Comparison of ENCODE assay signal across 25 mouse cellular contexts in genomic region chr16:44061341-44061740, GRCm38 (mm10). TPM values are rescaled to one million over a fixed set of nuclear protein-coding genes. Genes with fewer than 3 reads are reported as not detected.
DNase-seq lines count a peak whose midpoint lies in the region; ATAC-seq and TF ChIP-seq lines count a peak whose summit lies in the region.
"Had no signal": no experiment of that assay in that cellular context is flagged by ENCODE, and none has a peak within 500 bp of the region (broad histone marks: within the 10 kb centered on the region; RNA-seq: fewer than 3 reads in every experiment).

No protein-coding gene starts in this region.

- TF ChIP-seq CTCF in kidney, adult 2 months (conservative IDR thresholded peaks at IDR 0.05; ENCODE audit: insufficient read depth, insufficient read length, low read depth, low read length): no peak

- ATAC-seq in liver, embryonic 12.5 days: 0 out of 2 replicates have a peak, but pooled peaks have one; percentile 21
- ATAC-seq in liver, embryonic 11.5 days (replicated peaks; ENCODE audit: low FRiP score): no peak
- 0 out of 2 replicates have a peak, but pooled peaks have one; percentile 10 for ATAC-seq in liver, embryonic 13.5 days (ENCODE audit: low read depth)
- ATAC-seq in liver, embryonic 16.5 days (ENCODE audit: low read depth): peak; percentile 64
- ATAC-seq: CD4-positive, CD25-positive, alpha-beta regulatory T cell, adult 4 months; forebrain, embryonic 13.5 days; forebrain, embryonic 16.5 days; hindbrain, postnatal 0 days had no signal

- H3K9me3 ChIP-seq in liver, embryonic 12.5 days (replicated peaks): no peaks in the 10 kb centered on the region
- no peaks in the 10 kb centered on the region for H3K9me3 ChIP-seq in liver, embryonic 11.5 days (ENCODE audit: control insufficient read depth, low read length)
- no peaks in the 10 kb centered on the region for H3K9me3 ChIP-seq in liver, embryonic 13.5 days (replicated peaks)
- no peaks in the 10 kb centered on the region for H3K9me3 ChIP-seq in liver, embryonic 16.5 days (replicated peaks; ENCODE audit: control insufficient read depth, low read length)
- H3K9me3 ChIP-seq in embryonic facial prominence, embryonic 10.5 days: no peaks in the 10 kb centered on the region
- H3K9me3 ChIP-seq: forebrain, embryonic 10.5 days; forebrain, embryonic 13.5 days; heart, embryonic 12.5 days; heart, embryonic 15.5 days had no signal

- no peak overlapping the region for H3K4me3 ChIP-seq in liver, embryonic 12.5 days
- H3K4me3 ChIP-seq in liver, embryonic 11.5 days (ENCODE audit: low read depth, low read length): no peak overlapping the region
- H3K4me3 ChIP-seq in liver, embryonic 13.5 days (replicated peaks): no peak overlapping the region
- H3K4me3 ChIP-seq in liver, embryonic 16.5 days (ENCODE audit: low read depth, low read length): no peak overlapping the region
- H3K4me3 ChIP-seq in embryonic facial prominence, embryonic 10.5 days: no peak overlapping the region
- H3K4me3 ChIP-seq in kidney, adult 2 months (ENCODE audit: insufficient read depth, low read depth, low read length): no peak overlapping the region
- H3K4me3 ChIP-seq: forebrain, embryonic 10.5 days; forebrain, embryonic 13.5 days; gastrocnemius, adult 2 months; heart, embryonic 12.5 days; heart, embryonic 15.5 days had no signal

- H3K4me2 ChIP-seq in liver, embryonic 12.5 days: no peak overlapping the region
- no peak overlapping the region for H3K4me2 ChIP-seq in liver, embryonic 11.5 days
- H3K4me2 ChIP-seq in liver, embryonic 13.5 days: no peak overlapping the region
- no peak overlapping the region for H3K4me2 ChIP-seq in liver, embryonic 16.5 days (ENCODE audit: low read depth, low read length)
- H3K4me2 ChIP-seq: forebrain, embryonic 13.5 days; heart, embryonic 12.5 days; heart, embryonic 15.5 days; hindbrain, embryonic 14.5 days had no signal

- TF ChIP-seq POLR2A in kidney, adult 2 months (IDR thresholded peaks at IDR 0.05; ENCODE audit: low read depth, low read length): no peak

- H3K27ac ChIP-seq in liver, embryonic 12.5 days: no peak overlapping the region
- H3K27ac ChIP-seq in liver, embryonic 11.5 days (ENCODE audit: low read depth, low read length): no peak overlapping the region
- peak overlapping the region; percentile 32; the same call in 1 of the 2 replicates for H3K27ac ChIP-seq in liver, embryonic 13.5 days
- peak overlapping the region; percentile 21 for H3K27ac ChIP-seq in liver, embryonic 16.5 days (ENCODE audit: low read length)
- no peak overlapping the region for H3K27ac ChIP-seq in embryonic facial prominence, embryonic 10.5 days (replicated peaks)
- no peak overlapping the region for H3K27ac ChIP-seq in kidney, adult 2 months (ENCODE audit: insufficient read depth, low read depth, low read length)
- H3K27ac ChIP-seq: forebrain, embryonic 10.5 days; forebrain, embryonic 13.5 days; gastrocnemius, adult 2 months; heart, embryonic 15.5 days; hindbrain, embryonic 14.5 days; hindbrain, postnatal 0 days had no signal

- H3K9ac ChIP-seq in liver, embryonic 12.5 days: no peak overlapping the region
- H3K9ac ChIP-seq in liver, embryonic 11.5 days (ENCODE audit: low read depth, low read length): no peak overlapping the region
- no peak overlapping the region for H3K9ac ChIP-seq in liver, embryonic 13.5 days
- H3K9ac ChIP-seq in liver, embryonic 16.5 days (ENCODE audit: low read depth, low read length): no peak overlapping the region
- H3K9ac ChIP-seq: forebrain, embryonic 13.5 days; heart, embryonic 12.5 days; heart, embryonic 15.5 days; hindbrain, embryonic 14.5 days had no signal

- 77% methylated on average over 15 of the region's 15 CpGs for WGBS in liver, embryonic 12.5 days (ENCODE audit: insufficient replicate concordance)
- 87% methylated on average over 15 of the region's 15 CpGs for WGBS in liver, embryonic 11.5 days
- WGBS in liver, embryonic 13.5 days (ENCODE audit: insufficient replicate concordance): 77% methylated on average over 15 of the region's 15 CpGs
- WGBS in liver, embryonic 16.5 days (ENCODE audit: insufficient replicate concordance): 74% methylated on average over 15 of the region's 15 CpGs
- 92% methylated on average over 15 of the region's 15 CpGs for WGBS in embryonic facial prominence, embryonic 10.5 days
- WGBS in kidney, adult 2 months: 89% methylated on average over 15 of the region's 15 CpGs

- no peaks in the 10 kb centered on the region for H3K27me3 ChIP-seq in liver, embryonic 12.5 days (replicated peaks)
- no peaks in the 10 kb centered on the region for H3K27me3 ChIP-seq in liver, embryonic 11.5 days (replicated peaks; ENCODE audit: control insufficient read depth, insufficient read depth, low read length)
- no peaks in the 10 kb centered on the region for H3K27me3 ChIP-seq in liver, embryonic 13.5 days
- H3K27me3 ChIP-seq in liver, embryonic 16.5 days (ENCODE audit: control insufficient read depth, insufficient read depth, low read depth, low read length): no peaks in the 10 kb centered on the region
- H3K27me3 ChIP-seq in embryonic facial prominence, embryonic 10.5 days (replicated peaks; ENCODE audit: low read depth, poor library complexity, severe bottlenecking): no peaks in the 10 kb centered on the region
- no peaks in the 10 kb centered on the region for H3K27me3 ChIP-seq in kidney, adult 2 months (replicated peaks; ENCODE audit: control insufficient read depth, insufficient read depth, low read length)
- H3K27me3 ChIP-seq: forebrain, embryonic 13.5 days; heart, embryonic 12.5 days; heart, embryonic 15.5 days had no signal

- H3K4me1 ChIP-seq in liver, embryonic 12.5 days: 0 out of 2 replicates have a peak, but pooled peaks cover 7% of the 10 kb centered on the region
- H3K4me1 ChIP-seq in liver, embryonic 11.5 days (replicated peaks; ENCODE audit: control insufficient read depth, insufficient read depth, low read length): no peaks in the 10 kb centered on the region
- H3K4me1 ChIP-seq in liver, embryonic 13.5 days (replicated peaks): peaks cover 7% of the 10 kb centered on the region; the same call in 1 of the 2 replicates
- no peaks in the 10 kb centered on the region; the same call in 1 of the 2 replicates for H3K4me1 ChIP-seq in liver, embryonic 16.5 days (ENCODE audit: control insufficient read depth, low read depth, low read length)
- H3K4me1 ChIP-seq in embryonic facial prominence, embryonic 10.5 days: peaks cover 5% of the 10 kb centered on the region; the same call in 1 of the 2 replicates
- H3K4me1 ChIP-seq in kidney, adult 2 months (ENCODE audit: control insufficient read depth, insufficient read depth, low read length): no peaks in the 10 kb centered on the region
- H3K4me1 ChIP-seq: heart, embryonic 12.5 days had no signal

- no peak for DNase-seq in liver, embryonic 11.5 days (ENCODE audit: low spot score)
- DNase-seq in liver, embryonic 13.5 days: no peak
- DNase-seq in embryonic facial prominence, embryonic 10.5 days (ENCODE audit: low spot score): no peak
- DNase-seq in kidney, adult 2 months: no peak
- DNase-seq: adrenal gland, postnatal 14 days; cerebellum, adult 11 months; cerebellum, adult 2 months; cerebellum, adult 9-11 months; cerebellum, postnatal 36 days; embryo, embryonic 11 days; gastrocnemius, adult 2 months; gastrocnemius, postnatal 14 days; heart, adult 11 months; heart, postnatal 10 days; heart, postnatal 4 days had no signal

- H3K36me3 ChIP-seq in liver, embryonic 12.5 days: no peaks in the 10 kb centered on the region
- H3K36me3 ChIP-seq in liver, embryonic 11.5 days (ENCODE audit: control insufficient read depth, insufficient read depth, low read length): no peaks in the 10 kb centered on the region
- H3K36me3 ChIP-seq in liver, embryonic 13.5 days: no peaks in the 10 kb centered on the region
- no peaks in the 10 kb centered on the region for H3K36me3 ChIP-seq in liver, embryonic 16.5 days (ENCODE audit: control insufficient read depth, insufficient read depth)
- no peaks in the 10 kb centered on the region for H3K36me3 ChIP-seq in embryonic facial prominence, embryonic 10.5 days (replicated peaks)
- H3K36me3 ChIP-seq in kidney, adult 2 months (ENCODE audit: control insufficient read depth, insufficient read depth, low read length): no peaks in the 10 kb centered on the region
- H3K36me3 ChIP-seq: forebrain, embryonic 10.5 days; heart, embryonic 12.5 days; heart, embryonic 15.5 days had no signal

RNA-seq across cellular contexts. Expression of gene Gramd1c, which starts 1.8 kb away (rescaled TPM):
- polyA plus RNA-seq in liver, embryonic 12.5 days (2016; fragmentation: Nextera tagmentation; extraction: Ambion mirVana): 3.4 and 3.7 TPM in 2 replicates
- polyA plus RNA-seq in liver, embryonic 11.5 days (2014; fragmentation: Nextera tagmentation; extraction: Ambion mirVana): 4.6 and 5.5 TPM in 2 replicates
- 2.7 and 3.8 TPM in 2 replicates for polyA plus RNA-seq in liver, embryonic 13.5 days (2015; fragmentation: Nextera tagmentation; extraction: Ambion mirVana)
- 4.1 and 4.3 TPM in 2 replicates for polyA plus RNA-seq in liver, embryonic 16.5 days (2015; fragmentation: Nextera tagmentation; extraction: Ambion mirVana)
- 3.3 and 3.8 TPM in 2 replicates for polyA plus RNA-seq in embryonic facial prominence, embryonic 10.5 days (2016; fragmentation: Nextera tagmentation; extraction: Ambion mirVana)
- polyA plus RNA-seq in kidney, adult 2 months (2012; rRNA removed): 0.83 and 1.3 TPM in 2 replicates

Comparison
In these comparisons a context has a peak if more than half of its experiments do, and no peak if none do; other contexts are left out.
1. H3K27ac ChIP-seq: peak in liver, embryonic 13.5 days (single experiment) and liver, embryonic 16.5 days (single experiment); none in liver, embryonic 12.5 days (single experiment), liver, embryonic 11.5 days (single experiment), embryonic facial prominence, embryonic 10.5 days (single experiment) and kidney, adult 2 months (single experiment).